Mouse (Mus musculus) G1E (cell line): ENCODE results near the gene Rnf6. TPM values are rescaled to one million over a fixed set of nuclear protein-coding genes. Genes with fewer than 3 reads are reported as not detected.

Experiments
- ATAC-seq: 2 replicates; pipeline ENCODE4 v1.8.0; 2016; ENCODE audit warnings: mild to moderate bottlenecking; ENCODE audit not compliant: insufficient number of reproducible peaks, poor library complexity, low FRiP score, severe bottlenecking; ENCODE audit errors: extremely low read depth
- DNase-seq: peaks from one replicate; pipeline ENCODE4 v3.0.0; 2012; ENCODE audit warnings: low spot score
- H3K27me3 ChIP-seq: 2 replicates; pipeline ENCODE4 v1.6.1; 2012; ENCODE audit warnings: mild to moderate bottlenecking, low read length, inconsistent platforms; ENCODE audit not compliant: insufficient read depth
- H3K36me3 ChIP-seq: replicated peaks from 2 replicates; pipeline ENCODE3; 2012; ENCODE audit warnings: mild to moderate bottlenecking, inconsistent platforms
- H3K4me1 ChIP-seq: 2 replicates; pipeline ENCODE4 v1.6.1; 2012; ENCODE audit warnings: low read depth, low read length, inconsistent platforms, mixed read lengths; ENCODE audit not compliant: insufficient read depth
- H3K4me3 ChIP-seq: 2 replicates; pipeline ENCODE4 v1.5.1; 2012; ENCODE audit warnings: low read depth, mild to moderate bottlenecking, inconsistent platforms, low read length, moderate library complexity, mixed read lengths
- H3K9me3 ChIP-seq: replicated peaks from 2 replicates; pipeline ENCODE4 v1.6.1; 2012; ENCODE audit warnings: inconsistent platforms
- CTCF ChIP-seq: IDR thresholded peaks from 2 replicates; pipeline ENCODE4 v1.5.1; 2012; ENCODE audit warnings: low read depth, low read length, inconsistent platforms, mixed read lengths
- GATA1 ChIP-seq: IDR thresholded peaks from 2 replicates; pipeline ENCODE4 v1.6.1; 2012; ENCODE audit warnings: borderline replicate concordance, low read length, inconsistent platforms, mixed read lengths
- GATA2 ChIP-seq: IDR thresholded peaks from 2 replicates; pipeline ENCODE4 v1.6.1; 2012; ENCODE audit warnings: low read depth, low read length, inconsistent platforms, borderline replicate concordance
- POLR2AphosphoS5 ChIP-seq: IDR thresholded peaks from 2 replicates; pipeline ENCODE4 v1.6.1; 2012; ENCODE audit warnings: low read depth, low read length, inconsistent platforms; ENCODE audit not compliant: insufficient replicate concordance
- TAL1 ChIP-seq: conservative IDR thresholded peaks from 2 replicates; pipeline ENCODE4 v1.6.1; 2012; ENCODE audit warnings: low read depth, low read length, inconsistent platforms, mixed read lengths
- polyA plus RNA-seq: library from polyadenylated mRNA; stranded (reverse); fragments of >175 nt; gene quantifications from 2 replicates; pipeline ENCODE4 v1.2.3, GENCODE M21; 2012
- total RNA-seq, 2 experiments: library from RNA; stranded (forward) in 1 of 2; stranded (reverse) in 1 of 2; fragments of 200-1000 nt in 1 of 2; fragments of >200 nt in 1 of 2; fragmentation: Nextera tagmentation in 1 of 2; gene quantifications; 2 replicates each; pipeline ENCODE4 v1.2.3; 2014 to 2017

Gene Rnf6
- total and polyA plus RNA-seq, 3 experiments, result 13.9 to 62.6 (median 56.4) TPM

GRCm38 (mm10) chr5:146231655-146231996 is 10.3 kb upstream of the Rnf6 start:
- DNase-seq (peak; percentile 34), ATAC-seq (peak; percentile 35; the same call in 1 of the 2 replicates)
- TF ChIP-seq CTCF, result no peak
- TF ChIP-seq GATA2, result no peak
- no peak for TF ChIP-seq GATA1
- TF ChIP-seq TAL1, result no peak
- no peak for TF ChIP-seq POLR2AphosphoS5
- Histone ChIP-seq H3K4me3 (peak overlapping the region; percentile 83), H3K36me3 (peaks cover 9% of the 10 kb centered on the region), H3K27me3 (no peaks in the 10 kb centered on the region), H3K9me3 (no peaks in the 10 kb centered on the region), H3K4me1 (peaks cover 33% of the 10 kb centered on the region)

- H3K4me3 ChIP-seq, result peak within 1 kb of the TSS; percentile 83
- DNase-seq, result peak; percentile 70
- peaks cover 30% of the 10 kb centered on the region for H3K4me1 ChIP-seq
- H3K36me3 ChIP-seq, result peaks cover 7% of the 10 kb centered on the region
- peak; percentile 67 for ATAC-seq
- TF ChIP-seq CTCF (no peak), GATA2 (no peak)
- H3K27me3 ChIP-seq, result no peaks in the 10 kb centered on the region
- no peaks in the 10 kb centered on the region for H3K9me3 ChIP-seq
Measured at GRCm38 (mm10) chr5:146230864-146231654, 9.7 kb upstream of the Rnf6 start, which contains the start of gene Cdk8. TSS of gene Cdk8 (plus strand) at chr5:146231230.

- Histone ChIP-seq H3K4me1 (peaks cover 23% of the 10 kb centered on the region), H3K36me3 (no peaks in the 10 kb centered on the region), H3K27me3 (no peaks in the 10 kb centered on the region), H3K9me3 (no peaks in the 10 kb centered on the region), H3K4me3 (peak overlapping the region; percentile 83)
- DNase-seq, result no peak
- ATAC-seq, result no peak
- TF ChIP-seq CTCF (no peak), TAL1 (no peak), GATA2 (no peak), GATA1 (no peak)
Measured at GRCm38 (mm10) chr5:146229869-146230650, 8.7 kb upstream of the Rnf6 start.

- H3K9me3 ChIP-seq, result no peaks in the 10 kb centered on the region
- no peaks in the 10 kb centered on the region for H3K36me3 ChIP-seq
- no peak for ATAC-seq
- TF ChIP-seq POLR2AphosphoS5 (no peak), GATA1 (no peak), GATA2 (no peak), TAL1 (no peak), CTCF (no peak)
- no peak for DNase-seq
- H3K4me1 ChIP-seq, result peaks cover 22% of the 10 kb centered on the region
- no peak overlapping the region for H3K4me3 ChIP-seq
- no peaks in the 10 kb centered on the region for H3K27me3 ChIP-seq
Measured at GRCm38 (mm10) chr5:146227496-146227895, 6.1 kb upstream of the Rnf6 start.

- peaks cover 10% of the 10 kb centered on the region for H3K36me3 ChIP-seq
- peaks cover 25% of the 10 kb centered on the region for H3K4me1 ChIP-seq
- H3K27me3 ChIP-seq, result no peaks in the 10 kb centered on the region
- TF ChIP-seq POLR2AphosphoS5, result no peak
- no peak for TF ChIP-seq CTCF
- TF ChIP-seq GATA1, result no peak
- TF ChIP-seq GATA2, result no peak
- no peak for TF ChIP-seq TAL1
- no peaks in the 10 kb centered on the region for H3K9me3 ChIP-seq
- ATAC-seq (no peak), DNase-seq (no peak)
- H3K4me3 ChIP-seq, result no peak overlapping the region
Measured at GRCm38 (mm10) chr5:146223786-146224185, 2.4 kb upstream of the Rnf6 start.

- Histone ChIP-seq H3K27me3 (no peaks in the 10 kb centered on the region), H3K9me3 (no peaks in the 10 kb centered on the region), H3K4me3 (peak overlapping the region; percentile 81), H3K36me3 (peaks cover 28% of the 10 kb centered on the region), H3K4me1 (peaks cover 27% of the 10 kb centered on the region)
- TF ChIP-seq TAL1, result no peak
- TF ChIP-seq GATA1, result no peak
- TF ChIP-seq POLR2AphosphoS5, result no peak
- no peak for TF ChIP-seq GATA2
- TF ChIP-seq CTCF, result no peak
- DNase-seq (no peak), ATAC-seq (no peak)
Measured at GRCm38 (mm10) chr5:146221722-146222121, 367 bp upstream of the Rnf6 start.
